Mouse (Mus musculus) heart, embryonic 12.5 days (tissue): ENCODE measurements around the gene Ubr7. TPM values are rescaled to one million over a fixed set of nuclear protein-coding genes. Genes with fewer than 3 reads are reported as not detected.

ENCODE experiments used
- ATAC-seq: fragments of 200-750 bp; cut with Nextera tagmentation; 2 replicates; pipeline ENCODE4 v1.8.0; 2017; ENCODE audit warnings: moderate TSS enrichment, moderate library complexity; ENCODE audit not compliant: insufficient number of reproducible peaks, low FRiP score
- H3K27ac ChIP-seq: fragments of 300-500 bp; sonication (generic); 2 replicates; pipeline ENCODE4 v1.5.1; 2016; ENCODE audit warnings: mild to moderate bottlenecking, moderate library complexity; ENCODE audit not compliant: poor library complexity, severe bottlenecking
- H3K27me3 ChIP-seq: fragments of 300-500 bp; sonication (generic); replicated peaks from 2 replicates; pipeline ENCODE4 v1.6.1; 2016; ENCODE audit warnings: mild to moderate bottlenecking, moderate library complexity
- H3K36me3 ChIP-seq: fragments of 300-500 bp; sonication (generic); 2 replicates; pipeline ENCODE4 v1.6.1; 2016; ENCODE audit warnings: mild to moderate bottlenecking, moderate library complexity
- H3K4me1 ChIP-seq: fragments of 300-500 bp; sonication (generic); replicated peaks from 2 replicates; pipeline ENCODE4 v1.6.1; 2016; ENCODE audit warnings: mild to moderate bottlenecking
- H3K4me2 ChIP-seq: fragments of 300-500 bp; sonication (generic); 2 replicates; pipeline ENCODE4 v1.6.1; 2016; ENCODE audit warnings: mild to moderate bottlenecking, moderate library complexity
- H3K4me3 ChIP-seq: fragments of 300-500 bp; sonication (generic); 2 replicates; pipeline ENCODE4 v1.5.1; 2016; ENCODE audit warnings: mild to moderate bottlenecking
- H3K9ac ChIP-seq: fragments of 300-500 bp; sonication (generic); 2 replicates; pipeline ENCODE4 v1.6.1; 2016; ENCODE audit warnings: mild to moderate bottlenecking, moderate library complexity
- H3K9me3 ChIP-seq: fragments of 300-500 bp; sonication (generic); replicated peaks from 2 replicates; pipeline ENCODE4 v1.6.1; 2016; ENCODE audit warnings: mild to moderate bottlenecking, moderate library complexity
- WGBS: fragments of 180-500 bp; shearing (Covaris S2); methylation state at CpG from one replicate; pipeline ENCODE4 v1.1.7; 2016; 5-methylcytosine and 5-hydroxymethylcytosine counted together
- polyA plus RNA-seq: library from polyadenylated mRNA; unstranded; fragments of >200 nt; fragmentation: Nextera tagmentation; extraction: Ambion mirVana; gene quantifications from 2 replicates; pipeline ENCODE4 v1.2.1, GENCODE M21; 2016

Ubr7 gene
- polyA plus RNA-seq, 1 experiment from 2014 or later: 34.7 TPM

GRCm38 (mm10) chr12:102743589-102744574 lies 13.9 kb upstream of the Ubr7 start, which contains the start of the genes Moap1 and Tmem251:
Moap1 (minus strand) TSS chr12:102743661.
Tmem251 (plus strand) TSS chr12:102743762.
- peak within 1 kb of the TSS; percentile 89 for H3K4me2 ChIP-seq
- H3K4me3 ChIP-seq: peak within 1 kb of the TSS; percentile 95
- WGBS: under 1% methylated on average over 63 of the region's 63 CpGs
- H3K27ac ChIP-seq: peak within 1 kb of the TSS; percentile 97
- H3K27me3 ChIP-seq: no peaks in the 10 kb centered on the region
- H3K4me1 ChIP-seq: peaks cover 21% of the 10 kb centered on the region
- ATAC-seq: peak; percentile 97
- H3K36me3 ChIP-seq: peaks cover 14% of the 10 kb centered on the region; the same call in 1 of the 2 replicates
- H3K9ac ChIP-seq: peak within 1 kb of the TSS; percentile 92
- H3K9me3 ChIP-seq: no peaks in the 10 kb centered on the region

- peak overlapping the region; percentile 89 for H3K4me2 ChIP-seq
- ATAC-seq: no peak
- 53% methylated on average over 6 of the region's 6 CpGs for WGBS
- no peak overlapping the region for H3K27ac ChIP-seq
- H3K27me3 ChIP-seq: no peaks in the 10 kb centered on the region
- peak overlapping the region; percentile 61 for H3K9ac ChIP-seq
- H3K36me3 ChIP-seq: peaks cover 20% of the 10 kb centered on the region; the same call in 1 of the 2 replicates
- peaks cover 18% of the 10 kb centered on the region for H3K4me1 ChIP-seq
- H3K4me3 ChIP-seq: peak overlapping the region; percentile 95; the same call in 1 of the 2 replicates
- no peaks in the 10 kb centered on the region for H3K9me3 ChIP-seq
Measured at GRCm38 (mm10) chr12:102744839-102745238, 12.9 kb upstream of the Ubr7 start.

- no peak overlapping the region for H3K9ac ChIP-seq
- no peak overlapping the region for H3K4me2 ChIP-seq
- H3K27me3 ChIP-seq: no peaks in the 10 kb centered on the region
- H3K27ac ChIP-seq: no peak overlapping the region
- H3K4me1 ChIP-seq: peaks cover 7% of the 10 kb centered on the region
- ATAC-seq: no peak
- no peak overlapping the region for H3K4me3 ChIP-seq
- peaks cover 17% of the 10 kb centered on the region; the same call in 1 of the 2 replicates for H3K36me3 ChIP-seq
- 80% methylated on average over 3 of the region's 3 CpGs for WGBS
- H3K9me3 ChIP-seq: no peaks in the 10 kb centered on the region
Measured at GRCm38 (mm10) chr12:102748256-102748655, 9.5 kb upstream of the Ubr7 start.

- WGBS: 80% methylated on average over 7 of the region's 7 CpGs
- Histone ChIP-seq H3K4me3 (peak overlapping the region; percentile 79), H3K27me3 (no peaks in the 10 kb centered on the region), H3K36me3 (peaks cover 6% of the 10 kb centered on the region; the same call in 1 of the 2 replicates), H3K9ac (peak overlapping the region; percentile 76; the same call in 1 of the 2 replicates), H3K4me2 (peak overlapping the region; percentile 70), H3K27ac (peak overlapping the region; percentile 82; the same call in 1 of the 2 replicates), H3K9me3 (no peaks in the 10 kb centered on the region), H3K4me1 (peaks cover 27% of the 10 kb centered on the region)
- no peak for ATAC-seq
Measured at GRCm38 (mm10) chr12:102756304-102756703, 1.5 kb upstream of the Ubr7 start.

- ATAC-seq: peak; percentile 86
- peak overlapping the region; percentile 82 for H3K27ac ChIP-seq
- no peaks in the 10 kb centered on the region for H3K27me3 ChIP-seq
- H3K9me3 ChIP-seq: no peaks in the 10 kb centered on the region
- peaks cover 7% of the 10 kb centered on the region; the same call in 1 of the 2 replicates for H3K36me3 ChIP-seq
- WGBS: under 1% methylated on average over 46 of the region's 46 CpGs
- H3K4me1 ChIP-seq: peaks cover 27% of the 10 kb centered on the region
- peak overlapping the region; percentile 79 for H3K4me3 ChIP-seq
- H3K9ac ChIP-seq: peak overlapping the region; percentile 76
- peak overlapping the region; percentile 70 for H3K4me2 ChIP-seq
Measured at GRCm38 (mm10) chr12:102757055-102757688, 595 bp upstream of the Ubr7 start.

- Histone ChIP-seq H3K9me3 (no peaks in the 10 kb centered on the region), H3K4me2 (peak within 1 kb of the TSS; percentile 82), H3K4me3 (peak within 1 kb of the TSS; percentile 79), H3K27ac (peak within 1 kb of the TSS; percentile 82), H3K27me3 (no peaks in the 10 kb centered on the region), H3K36me3 (peaks cover 13% of the 10 kb centered on the region; the same call in 1 of the 2 replicates), H3K4me1 (peaks cover 27% of the 10 kb centered on the region), H3K9ac (peak within 1 kb of the TSS; percentile 79)
- under 1% methylated on average over 10 of the region's 10 CpGs for WGBS
- no peak for ATAC-seq
Measured at GRCm38 (mm10) chr12:102758403-102758756, 613 bp downstream of the Ubr7 start, which contains the start of gene Gm20604. Gm20604 (minus strand) TSS chr12:102758672.

- peak overlapping the region; percentile 79 for H3K4me3 ChIP-seq
- peaks cover 13% of the 10 kb centered on the region; the same call in 1 of the 2 replicates for H3K36me3 ChIP-seq
- peaks cover 27% of the 10 kb centered on the region for H3K4me1 ChIP-seq
- peak overlapping the region; percentile 82 for H3K4me2 ChIP-seq
- peak overlapping the region; percentile 79 for H3K9ac ChIP-seq
- no peak overlapping the region for H3K27ac ChIP-seq
- 4% methylated on average over 5 of the region's 5 CpGs for WGBS
- no peaks in the 10 kb centered on the region for H3K27me3 ChIP-seq
- H3K9me3 ChIP-seq: no peaks in the 10 kb centered on the region
- no peak for ATAC-seq
Measured at GRCm38 (mm10) chr12:102758936-102759335, 1.2 kb downstream of the Ubr7 start.

- H3K4me1 ChIP-seq: peaks cover 19% of the 10 kb centered on the region
- no peaks in the 10 kb centered on the region for H3K27me3 ChIP-seq
- H3K4me3 ChIP-seq: no peak overlapping the region
- H3K27ac ChIP-seq: no peak overlapping the region
- H3K9ac ChIP-seq: no peak overlapping the region
- peaks cover 26% of the 10 kb centered on the region for H3K36me3 ChIP-seq
- WGBS: 85% methylated on average over 3 of the region's 3 CpGs
- ATAC-seq: no peak
- no peak overlapping the region for H3K4me2 ChIP-seq
- H3K9me3 ChIP-seq: no peaks in the 10 kb centered on the region
Measured at GRCm38 (mm10) chr12:102761668-102762067, 3.9 kb downstream of the Ubr7 start.

- Histone ChIP-seq H3K9ac (no peak overlapping the region), H3K27ac (no peak overlapping the region), H3K4me2 (no peak overlapping the region), H3K4me1 (peaks cover 16% of the 10 kb centered on the region), H3K27me3 (no peaks in the 10 kb centered on the region), H3K36me3 (peaks cover 44% of the 10 kb centered on the region), H3K4me3 (no peak overlapping the region), H3K9me3 (no peaks in the 10 kb centered on the region)
- no peak for ATAC-seq
Measured at GRCm38 (mm10) chr12:102763696-102764095, 5.9 kb downstream of the Ubr7 start.

GRCm38 (mm10) chr12:102769000-102769399 lies 11.2 kb downstream of the Ubr7 start:
- Histone ChIP-seq H3K4me2 (no peak overlapping the region), H3K4me1 (no peaks in the 10 kb centered on the region), H3K4me3 (no peak overlapping the region), H3K9me3 (no peaks in the 10 kb centered on the region), H3K36me3 (peaks cover 82% of the 10 kb centered on the region), H3K27me3 (no peaks in the 10 kb centered on the region), H3K27ac (no peak overlapping the region), H3K9ac (no peak overlapping the region)
- ATAC-seq: no peak
- 90% methylated on average over 4 of the region's 4 CpGs for WGBS

- 91% methylated on average over 8 of the region's 8 CpGs for WGBS
- no peak overlapping the region for H3K27ac ChIP-seq
- no peak overlapping the region for H3K9ac ChIP-seq
- H3K4me2 ChIP-seq: no peak overlapping the region
- no peak for ATAC-seq
- H3K4me3 ChIP-seq: no peak overlapping the region
- no peaks in the 10 kb centered on the region for H3K9me3 ChIP-seq
- H3K36me3 ChIP-seq: peaks cover 91% of the 10 kb centered on the region
- no peaks in the 10 kb centered on the region for H3K4me1 ChIP-seq
- no peaks in the 10 kb centered on the region for H3K27me3 ChIP-seq
Measured at GRCm38 (mm10) chr12:102771601-102772000, 13.8 kb downstream of the Ubr7 start.
